Mouse (Mus musculus) limb, embryonic 12.5 days (tissue): ENCODE measurements around the gene Rcn3. TPM values are rescaled to one million over a fixed set of nuclear protein-coding genes. Genes with fewer than 3 reads are reported as not detected.

Experiments
- ATAC-seq: fragments of 200-750 bp; cut with Nextera tagmentation; 2 replicates; pipeline ENCODE4 v1.8.0; 2017; ENCODE audit warnings: low read depth, moderate TSS enrichment; ENCODE audit not compliant: insufficient number of reproducible peaks, insufficient read depth, low FRiP score, low TSS enrichment
- H3K27ac ChIP-seq: fragments of 300-500 bp; sonication (generic); 2 replicates; pipeline ENCODE4 v1.5.1; 2016; ENCODE audit warnings: mild to moderate bottlenecking, moderate library complexity
- H3K27me3 ChIP-seq: fragments of 300-500 bp; sonication (generic); 2 replicates; pipeline ENCODE4 v1.6.1; 2016; ENCODE audit warnings: mild to moderate bottlenecking, moderate library complexity
- H3K36me3 ChIP-seq: fragments of 300-500 bp; sonication (generic); 2 replicates; pipeline ENCODE4 v1.6.1; 2016; ENCODE audit warnings: mild to moderate bottlenecking, moderate library complexity
- H3K4me1 ChIP-seq: fragments of 300-500 bp; sonication (generic); replicated peaks from 2 replicates; pipeline ENCODE4 v1.6.1; 2016
- H3K4me2 ChIP-seq: fragments of 300-500 bp; sonication (generic); 2 replicates; pipeline ENCODE4 v1.6.1; 2016; ENCODE audit warnings: mild to moderate bottlenecking, moderate library complexity
- H3K4me3 ChIP-seq: fragments of 300-500 bp; sonication (generic); replicated peaks from 2 replicates; pipeline ENCODE4 v1.5.1; 2016; ENCODE audit warnings: mild to moderate bottlenecking
- H3K9ac ChIP-seq: fragments of 300-500 bp; sonication (generic); replicated peaks from 2 replicates; pipeline ENCODE4 v1.6.1; 2016; ENCODE audit warnings: mild to moderate bottlenecking, moderate library complexity
- H3K9me3 ChIP-seq: fragments of 300-500 bp; sonication (generic); 2 replicates; pipeline ENCODE4 v1.6.1; 2016; ENCODE audit warnings: mild to moderate bottlenecking, moderate library complexity
- WGBS: fragments of 180-500 bp; shearing (Covaris S2); methylation state at CpG from one replicate; pipeline ENCODE4 v1.1.7; 2016; 5-methylcytosine and 5-hydroxymethylcytosine counted together
- polyA plus RNA-seq: library from polyadenylated mRNA; unstranded; fragments of >200 nt; fragmentation: Nextera tagmentation; extraction: Ambion mirVana; gene quantifications from 2 replicates; pipeline ENCODE4 v1.2.1, GENCODE M21; 2016

Gene Rcn3
- polyA plus RNA-seq, 1 experiment from 2014 or later: 261 TPM

GRCm38 (mm10) chr7:45067190-45067999 is 24.6 kb downstream of the Rcn3 start:
- peaks cover 6% of the 10 kb centered on the region; the same call in 1 of the 2 replicates for H3K36me3 ChIP-seq
- 83% methylated on average over 4 of the region's 4 CpGs for WGBS
- no peak overlapping the region for H3K27ac ChIP-seq
- no peaks in the 10 kb centered on the region for H3K27me3 ChIP-seq
- H3K9me3 ChIP-seq: no peaks in the 10 kb centered on the region
- no peak overlapping the region for H3K9ac ChIP-seq
- H3K4me3 ChIP-seq: no peak overlapping the region
- H3K4me1 ChIP-seq: peaks cover 7% of the 10 kb centered on the region; the same call in 1 of the 2 replicates
- ATAC-seq: no peak
- no peak overlapping the region for H3K4me2 ChIP-seq

GRCm38 (mm10) chr7:45062239-45062835 is 29.7 kb downstream of the Rcn3 start, which contains the start of the genes Nosip and Prrg2:
Gene Nosip (plus strand): TSS chr7:45062429.
Gene Prrg2 (minus strand): TSS chr7:45062677.
- Histone ChIP-seq H3K27ac (peak within 1 kb of the TSS; percentile 89), H3K4me1 (peaks cover 30% of the 10 kb centered on the region), H3K9ac (peak within 1 kb of the TSS; percentile 64), H3K4me2 (peak within 1 kb of the TSS; percentile 69), H3K4me3 (peak within 1 kb of the TSS; percentile 62), H3K9me3 (no peaks in the 10 kb centered on the region), H3K36me3 (0 out of 2 replicates have a peak, but pooled peaks cover 7% of the 10 kb centered on the region), H3K27me3 (no peaks in the 10 kb centered on the region)
- peak; percentile 86 for ATAC-seq
- under 1% methylated on average over 31 of the region's 31 CpGs for WGBS

GRCm38 (mm10) chr7:45061532-45062075 is 30.4 kb downstream of the Rcn3 start:
- no peak for ATAC-seq
- 16% methylated on average over 11 of the region's 11 CpGs for WGBS
- H3K27me3 ChIP-seq: no peaks in the 10 kb centered on the region
- H3K36me3 ChIP-seq: 0 out of 2 replicates have a peak, but pooled peaks cover 7% of the 10 kb centered on the region
- peak overlapping the region; percentile 89 for H3K27ac ChIP-seq
- peak overlapping the region; percentile 69 for H3K4me2 ChIP-seq
- peaks cover 30% of the 10 kb centered on the region for H3K4me1 ChIP-seq
- H3K9ac ChIP-seq: peak overlapping the region; percentile 64; the same call in 1 of the 2 replicates
- peak overlapping the region; percentile 62 for H3K4me3 ChIP-seq
- no peaks in the 10 kb centered on the region for H3K9me3 ChIP-seq

GRCm38 (mm10) chr7:45060632-45061122 is 31.3 kb downstream of the Rcn3 start:
- no peak overlapping the region for H3K27ac ChIP-seq
- 89% methylated on average over 6 of the region's 6 CpGs for WGBS

GRCm38 (mm10) chr7:45058607-45059571 is 33.1 kb downstream of the Rcn3 start:
- H3K27me3 ChIP-seq: no peaks in the 10 kb centered on the region
- 0 out of 2 replicates have a peak, but pooled peaks cover 7% of the 10 kb centered on the region for H3K36me3 ChIP-seq
- no peaks in the 10 kb centered on the region for H3K9me3 ChIP-seq
- peak overlapping the region; percentile 23; the same call in 1 of the 2 replicates for H3K4me2 ChIP-seq
- H3K27ac ChIP-seq: peak overlapping the region; percentile 62
- ATAC-seq: no peak
- no peak overlapping the region for H3K4me3 ChIP-seq
- H3K9ac ChIP-seq: peak overlapping the region; percentile 28; the same call in 1 of the 2 replicates
- peaks cover 33% of the 10 kb centered on the region for H3K4me1 ChIP-seq
- 81% methylated on average over 10 of the region's 10 CpGs for WGBS

More at GRCm38 (mm10) chr7:45060632-45061122, 31.3 kb downstream of the Rcn3 start:
- 0 out of 2 replicates have a peak, but pooled peaks cover 7% of the 10 kb centered on the region for H3K36me3 ChIP-seq
- H3K4me1 ChIP-seq: peaks cover 30% of the 10 kb centered on the region
- H3K27me3 ChIP-seq: no peaks in the 10 kb centered on the region
- no peak for ATAC-seq
- no peak overlapping the region for H3K9ac ChIP-seq
- H3K4me2 ChIP-seq: peak overlapping the region; percentile 69; the same call in 1 of the 2 replicates
- H3K4me3 ChIP-seq: peak overlapping the region; percentile 62; the same call in 1 of the 2 replicates
- H3K9me3 ChIP-seq: no peaks in the 10 kb centered on the region

GRCm38 (mm10) chr7:45056972-45057348 is 35.1 kb downstream of the Rcn3 start:
- Histone ChIP-seq H3K4me3 (no peak overlapping the region), H3K9me3 (no peaks in the 10 kb centered on the region), H3K27me3 (no peaks in the 10 kb centered on the region), H3K27ac (no peak overlapping the region), H3K9ac (no peak overlapping the region), H3K36me3 (0 out of 2 replicates have a peak, but pooled peaks cover 7% of the 10 kb centered on the region), H3K4me1 (peaks cover 26% of the 10 kb centered on the region), H3K4me2 (no peak overlapping the region)
- ATAC-seq: no peak

GRCm38 (mm10) chr7:45056329-45056971 is 35.6 kb downstream of the Rcn3 start:
- H3K4me1 ChIP-seq: peaks cover 28% of the 10 kb centered on the region
- WGBS: 72% methylated on average over 14 of the region's 14 CpGs
- ATAC-seq: no peak

GRCm38 (mm10) chr7:45053931-45054510 is 38.0 kb downstream of the Rcn3 start:
- Histone ChIP-seq H3K4me3 (peak overlapping the region; percentile 86), H3K27me3 (no peaks in the 10 kb centered on the region), H3K36me3 (peaks cover 26% of the 10 kb centered on the region), H3K9me3 (no peaks in the 10 kb centered on the region), H3K4me1 (peaks cover 26% of the 10 kb centered on the region), H3K4me2 (peak overlapping the region; percentile 97), H3K9ac (peak overlapping the region; percentile 92), H3K27ac (peak overlapping the region; percentile 99)
- WGBS: under 1% methylated on average over 33 of the region's 33 CpGs
- ATAC-seq: peak; percentile 95

More at GRCm38 (mm10) chr7:45056329-45056971, 35.6 kb downstream of the Rcn3 start:
- no peak overlapping the region for H3K27ac ChIP-seq
- H3K4me2 ChIP-seq: no peak overlapping the region
- no peaks in the 10 kb centered on the region for H3K27me3 ChIP-seq
- no peaks in the 10 kb centered on the region for H3K9me3 ChIP-seq
- no peak overlapping the region for H3K4me3 ChIP-seq
- no peak overlapping the region for H3K9ac ChIP-seq
- H3K36me3 ChIP-seq: 0 out of 2 replicates have a peak, but pooled peaks cover 7% of the 10 kb centered on the region

- 0% methylated on average over 29 of the region's 59 CpGs for whole genome bisulfite sequencing
- ATAC-seq: peak; percentile 44
These were observed 38.7 kb downstream of the Rcn3 start for GRCm38 (mm10) chr7:45053117-45053930.

More at GRCm38 (mm10) chr7:45053117-45053930, 38.7 kb downstream of the Rcn3 start:
- Histone ChIP-seq H3K4me1 (peaks cover 21% of the 10 kb centered on the region), H3K36me3 (peaks cover 28% of the 10 kb centered on the region), H3K4me3 (peak overlapping the region; percentile 86), H3K27ac (peak overlapping the region; percentile 99), H3K4me2 (peak overlapping the region; percentile 97), H3K9ac (peak overlapping the region; percentile 92), H3K9me3 (no peaks in the 10 kb centered on the region), H3K27me3 (no peaks in the 10 kb centered on the region)
